Mouse (Mus musculus): ENCODE results near the gene Tex2. TPM values are rescaled to one million over a fixed set of nuclear protein-coding genes. Genes with fewer than 3 reads are reported as not detected.
"Not testable (repeated sequence)": the region's sequence is repeated elsewhere in the genome, so short reads cannot be mapped to it uniquely, and the experiment has no call there.

The Tex2 gene
- polyA plus RNA-seq, 1 experiment from 2014 or later, result 29.5 TPM

GRCm38 (mm10) chr11:106490600-106490999, 122.6 kb downstream of the Tex2 start:
- not testable (repeated sequence) for H3K4me2 ChIP-seq (ENCODE audit: low read length); H3K9ac ChIP-seq (ENCODE audit: low read depth, low read length); H3K4me3 ChIP-seq (ENCODE audit: low read length); H3K9me3 ChIP-seq (ENCODE audit: control insufficient read depth, low read length); ATAC-seq; H3K4me1 ChIP-seq (ENCODE audit: control insufficient read depth, insufficient read depth, low read depth, low read length); H3K36me3 ChIP-seq (ENCODE audit: control insufficient read depth, insufficient read depth, low read length); H3K27me3 ChIP-seq (replicated peaks; ENCODE audit: control insufficient read depth, insufficient read depth, low read length); H3K27ac ChIP-seq (ENCODE audit: low read depth, low read length)
- WGBS, result 86% methylated on average over 6 of the region's 6 CpGs

- Histone ChIP-seq H3K4me3 (ENCODE audit: low read length) (no peak overlapping the region), H3K4me2 (ENCODE audit: low read length) (no peak overlapping the region), H3K9ac (ENCODE audit: low read depth, low read length) (no peak overlapping the region), H3K27me3 (replicated peaks; ENCODE audit: control insufficient read depth, insufficient read depth, low read length) (no peaks in the 10 kb centered on the region), H3K4me1 (ENCODE audit: control insufficient read depth, insufficient read depth, low read depth, low read length) (peaks cover 8% of the 10 kb centered on the region), H3K36me3 (ENCODE audit: control insufficient read depth, insufficient read depth, low read length) (no peaks in the 10 kb centered on the region), H3K27ac (ENCODE audit: low read depth, low read length) (no peak overlapping the region), H3K9me3 (ENCODE audit: control insufficient read depth, low read length) (no peaks in the 10 kb centered on the region)
- WGBS, result 78% methylated on average over 10 of the region's 10 CpGs
- no peak for ATAC-seq
Measured at GRCm38 (mm10) chr11:106490057-106490456, 123.2 kb downstream of the Tex2 start.

GRCm38 (mm10) chr11:106489036-106489693, 124.1 kb downstream of the Tex2 start:
- 50% methylated on average over 6 of the region's 7 CpGs for WGBS
- Histone ChIP-seq H3K4me2 (ENCODE audit: low read length) (no peak overlapping the region), H3K9me3 (ENCODE audit: control insufficient read depth, low read length) (no peaks in the 10 kb centered on the region), H3K27ac (ENCODE audit: low read depth, low read length) (no peak overlapping the region), H3K27me3 (replicated peaks; ENCODE audit: control insufficient read depth, insufficient read depth, low read length) (no peaks in the 10 kb centered on the region), H3K36me3 (ENCODE audit: control insufficient read depth, insufficient read depth, low read length) (no peaks in the 10 kb centered on the region), H3K9ac (ENCODE audit: low read depth, low read length) (no peak overlapping the region), H3K4me1 (ENCODE audit: control insufficient read depth, insufficient read depth, low read depth, low read length) (peaks cover 8% of the 10 kb centered on the region), H3K4me3 (ENCODE audit: low read length) (no peak overlapping the region)
- no peak for ATAC-seq

- no peaks in the 10 kb centered on the region for H3K36me3 ChIP-seq (ENCODE audit: control insufficient read depth, insufficient read depth, low read length)
- 16% methylated on average over 17 of the region's 17 CpGs for WGBS
- H3K9ac ChIP-seq (ENCODE audit: low read depth, low read length), result peak overlapping the region; percentile 88
- H3K27ac ChIP-seq (ENCODE audit: low read depth, low read length), result peak overlapping the region; percentile 29; the same call in 1 of the 2 replicates
- peaks cover 8% of the 10 kb centered on the region for H3K4me1 ChIP-seq (ENCODE audit: control insufficient read depth, insufficient read depth, low read depth, low read length)
- H3K9me3 ChIP-seq (ENCODE audit: control insufficient read depth, low read length), result no peaks in the 10 kb centered on the region
- peak overlapping the region; percentile 91 for H3K4me2 ChIP-seq (ENCODE audit: low read length)
- peak overlapping the region; percentile 98 for H3K4me3 ChIP-seq (ENCODE audit: low read length)
- H3K27me3 ChIP-seq (replicated peaks; ENCODE audit: control insufficient read depth, insufficient read depth, low read length), result no peaks in the 10 kb centered on the region
- ATAC-seq, result peak; percentile 44
Measured at GRCm38 (mm10) chr11:106488126-106488561, 125.1 kb downstream of the Tex2 start.

- ATAC-seq, result peak; percentile 99
- no peaks in the 10 kb centered on the region for H3K27me3 ChIP-seq (replicated peaks; ENCODE audit: control insufficient read depth, insufficient read depth, low read length)
- peak within 1 kb of the TSS; percentile 98 for H3K4me3 ChIP-seq (ENCODE audit: low read length)
- H3K9ac ChIP-seq (ENCODE audit: low read depth, low read length), result peak within 1 kb of the TSS; percentile 88
- no peaks in the 10 kb centered on the region for H3K36me3 ChIP-seq (ENCODE audit: control insufficient read depth, insufficient read depth, low read length)
- peaks cover 8% of the 10 kb centered on the region for H3K4me1 ChIP-seq (ENCODE audit: control insufficient read depth, insufficient read depth, low read depth, low read length)
- H3K9me3 ChIP-seq (ENCODE audit: control insufficient read depth, low read length), result no peaks in the 10 kb centered on the region
- peak within 1 kb of the TSS; percentile 91 for H3K4me2 ChIP-seq (ENCODE audit: low read length)
- WGBS, result under 1% methylated on average over 26 of the region's 28 CpGs
- H3K27ac ChIP-seq (ENCODE audit: low read depth, low read length), result peak within 1 kb of the TSS; percentile 78
Measured at GRCm38 (mm10) chr11:106487733-106488115, 125.5 kb downstream of the Tex2 start, which contains the start of gene Ern1. Gene Ern1 (minus strand): TSS chr11:106487852.

- H3K4me2 ChIP-seq (ENCODE audit: low read length), result peak overlapping the region; percentile 91
- ATAC-seq, result peak; percentile 88
- H3K9ac ChIP-seq (ENCODE audit: low read depth, low read length), result peak overlapping the region; percentile 88
- H3K27me3 ChIP-seq (replicated peaks; ENCODE audit: control insufficient read depth, insufficient read depth, low read length), result no peaks in the 10 kb centered on the region
- H3K36me3 ChIP-seq (ENCODE audit: control insufficient read depth, insufficient read depth, low read length), result no peaks in the 10 kb centered on the region
- H3K9me3 ChIP-seq (ENCODE audit: control insufficient read depth, low read length), result no peaks in the 10 kb centered on the region
- WGBS, result under 1% methylated on average over 54 of the region's 86 CpGs
- peak overlapping the region; percentile 78 for H3K27ac ChIP-seq (ENCODE audit: low read depth, low read length)
- H3K4me3 ChIP-seq (ENCODE audit: low read length), result peak overlapping the region; percentile 98
- peaks cover 8% of the 10 kb centered on the region for H3K4me1 ChIP-seq (ENCODE audit: control insufficient read depth, insufficient read depth, low read depth, low read length)
Measured at GRCm38 (mm10) chr11:106486866-106487732, 126.1 kb downstream of the Tex2 start.

GRCm38 (mm10) chr11:106486042-106486865, 127.0 kb downstream of the Tex2 start:
- Histone ChIP-seq H3K36me3 (ENCODE audit: control insufficient read depth, insufficient read depth, low read length) (no peaks in the 10 kb centered on the region), H3K4me3 (ENCODE audit: low read length) (peak overlapping the region; percentile 98), H3K9ac (ENCODE audit: low read depth, low read length) (no peak overlapping the region), H3K27ac (ENCODE audit: low read depth, low read length) (no peak overlapping the region), H3K27me3 (replicated peaks; ENCODE audit: control insufficient read depth, insufficient read depth, low read length) (no peaks in the 10 kb centered on the region), H3K4me1 (ENCODE audit: control insufficient read depth, insufficient read depth, low read depth, low read length) (peaks cover 8% of the 10 kb centered on the region), H3K9me3 (ENCODE audit: control insufficient read depth, low read length) (no peaks in the 10 kb centered on the region), H3K4me2 (ENCODE audit: low read length) (peak overlapping the region; percentile 91)
- no peak for ATAC-seq
- 53% methylated on average over 16 of the region's 16 CpGs for WGBS

GRCm38 (mm10) chr11:106485611-106486010, 127.6 kb downstream of the Tex2 start:
- Histone ChIP-seq H3K9ac (ENCODE audit: low read depth, low read length) (no peak overlapping the region), H3K27me3 (replicated peaks; ENCODE audit: control insufficient read depth, insufficient read depth, low read length) (no peaks in the 10 kb centered on the region), H3K4me2 (ENCODE audit: low read length) (no peak overlapping the region), H3K27ac (ENCODE audit: low read depth, low read length) (no peak overlapping the region), H3K4me3 (ENCODE audit: low read length) (no peak overlapping the region), H3K36me3 (ENCODE audit: control insufficient read depth, insufficient read depth, low read length) (no peaks in the 10 kb centered on the region), H3K9me3 (ENCODE audit: control insufficient read depth, low read length) (no peaks in the 10 kb centered on the region), H3K4me1 (ENCODE audit: control insufficient read depth, insufficient read depth, low read depth, low read length) (peaks cover 8% of the 10 kb centered on the region)
- WGBS, result 90% methylated on average over 4 of the region's 4 CpGs
- ATAC-seq, result no peak
